Mouse (Mus musculus): ENCODE results near the gene Kcnj11. TPM values are rescaled to one million over a fixed set of nuclear protein-coding genes. Genes with fewer than 3 reads are reported as not detected.

Kcnj11 gene
- polyA plus RNA-seq, 1 experiment = not detected

GRCm38 (mm10) chr7:46110079-46110478 is 9.5 kb upstream of the Kcnj11 start:
- no peak overlapping the region for H3K4me3 ChIP-seq (replicated peaks)
- peaks cover 80% of the 10 kb centered on the region for H3K27me3 ChIP-seq (replicated peaks)
- no peak for TF ChIP-seq GATA1 (IDR thresholded peaks at IDR 0.05; ENCODE audit: borderline replicate concordance, low read length)
- no peak for TF ChIP-seq FLI1 (IDR thresholded peaks at IDR 0.05; ENCODE audit: low read length)
- H3K9me3 ChIP-seq = no peaks in the 10 kb centered on the region
- no peaks in the 10 kb centered on the region for H3K36me3 ChIP-seq (replicated peaks; ENCODE audit: low read length)
- no peaks in the 10 kb centered on the region for H3K4me1 ChIP-seq

GRCm38 (mm10) chr7:46105484-46105883 is 4.9 kb upstream of the Kcnj11 start:
- Histone ChIP-seq H3K27me3 (replicated peaks) (peaks cover 90% of the 10 kb centered on the region), H3K4me1 (peaks cover 5% of the 10 kb centered on the region), H3K4me3 (replicated peaks) (no peak overlapping the region), H3K9me3 (peaks cover 9% of the 10 kb centered on the region; the same call in 1 of the 2 replicates), H3K36me3 (replicated peaks; ENCODE audit: low read length) (no peaks in the 10 kb centered on the region)
- TF ChIP-seq FLI1 (IDR thresholded peaks at IDR 0.05; ENCODE audit: low read length) = no peak
- no peak for TF ChIP-seq GATA1 (IDR thresholded peaks at IDR 0.05; ENCODE audit: borderline replicate concordance, low read length)

GRCm38 (mm10) chr7:46104256-46104915 is 3.8 kb upstream of the Kcnj11 start:
- no peaks in the 10 kb centered on the region for H3K36me3 ChIP-seq (replicated peaks; ENCODE audit: low read length)
- H3K4me3 ChIP-seq (replicated peaks) = no peak overlapping the region
- H3K4me1 ChIP-seq = peaks cover 16% of the 10 kb centered on the region
- TF ChIP-seq FLI1 (IDR thresholded peaks at IDR 0.05; ENCODE audit: low read length) (no peak), GATA1 (IDR thresholded peaks at IDR 0.05; ENCODE audit: borderline replicate concordance, low read length) (no peak)
- peaks cover 93% of the 10 kb centered on the region for H3K27me3 ChIP-seq (replicated peaks)
- peaks cover 14% of the 10 kb centered on the region for H3K9me3 ChIP-seq

GRCm38 (mm10) chr7:46103771-46104170 is 3.2 kb upstream of the Kcnj11 start:
- Histone ChIP-seq H3K4me1 (peaks cover 20% of the 10 kb centered on the region), H3K4me3 (replicated peaks) (no peak overlapping the region), H3K27me3 (replicated peaks) (peaks cover 93% of the 10 kb centered on the region), H3K36me3 (replicated peaks; ENCODE audit: low read length) (no peaks in the 10 kb centered on the region), H3K9me3 (peaks cover 20% of the 10 kb centered on the region)
- TF ChIP-seq FLI1 (IDR thresholded peaks at IDR 0.05; ENCODE audit: low read length) = no peak
- no peak for TF ChIP-seq GATA1 (IDR thresholded peaks at IDR 0.05; ENCODE audit: borderline replicate concordance, low read length)

GRCm38 (mm10) chr7:46103075-46103591 is 2.6 kb upstream of the Kcnj11 start:
- H3K4me3 ChIP-seq (replicated peaks) = no peak overlapping the region
- H3K9me3 ChIP-seq = peaks cover 23% of the 10 kb centered on the region
- no peak for TF ChIP-seq GATA1 (IDR thresholded peaks at IDR 0.05; ENCODE audit: borderline replicate concordance, low read length)
- TF ChIP-seq FLI1 (IDR thresholded peaks at IDR 0.05; ENCODE audit: low read length) = no peak
- no peaks in the 10 kb centered on the region for H3K36me3 ChIP-seq (replicated peaks; ENCODE audit: low read length)
- H3K27me3 ChIP-seq (replicated peaks) = peaks cover 94% of the 10 kb centered on the region
- H3K4me1 ChIP-seq = peaks cover 20% of the 10 kb centered on the region

- Histone ChIP-seq H3K4me3 (replicated peaks) (peak overlapping the region; percentile 29), H3K27me3 (replicated peaks) (peaks cover 92% of the 10 kb centered on the region), H3K9me3 (peaks cover 23% of the 10 kb centered on the region), H3K36me3 (replicated peaks; ENCODE audit: low read length) (no peaks in the 10 kb centered on the region), H3K4me1 (peaks cover 25% of the 10 kb centered on the region)
- TF ChIP-seq FLI1 (IDR thresholded peaks at IDR 0.05; ENCODE audit: low read length) (no peak), GATA1 (IDR thresholded peaks at IDR 0.05; ENCODE audit: borderline replicate concordance, low read length) (no peak)
Measured at GRCm38 (mm10) chr7:46099682-46100081, 882 bp downstream of the Kcnj11 start.

- Histone ChIP-seq H3K9me3 (peaks cover 23% of the 10 kb centered on the region), H3K4me1 (peaks cover 25% of the 10 kb centered on the region), H3K36me3 (replicated peaks; ENCODE audit: low read length) (no peaks in the 10 kb centered on the region), H3K27me3 (replicated peaks) (peaks cover 90% of the 10 kb centered on the region), H3K4me3 (replicated peaks) (no peak overlapping the region)
- no peak for TF ChIP-seq GATA1 (IDR thresholded peaks at IDR 0.05; ENCODE audit: borderline replicate concordance, low read length)
- no peak for TF ChIP-seq FLI1 (IDR thresholded peaks at IDR 0.05; ENCODE audit: low read length)
Measured at GRCm38 (mm10) chr7:46098919-46099286, 1.7 kb downstream of the Kcnj11 start.

GRCm38 (mm10) chr7:46098221-46098918 is 2.2 kb downstream of the Kcnj11 start:
- Histone ChIP-seq H3K9me3 (peaks cover 23% of the 10 kb centered on the region), H3K27me3 (replicated peaks) (peaks cover 91% of the 10 kb centered on the region), H3K36me3 (replicated peaks; ENCODE audit: low read length) (no peaks in the 10 kb centered on the region), H3K4me1 (peaks cover 25% of the 10 kb centered on the region), H3K4me3 (replicated peaks) (no peak overlapping the region)
- TF ChIP-seq FLI1 (IDR thresholded peaks at IDR 0.05; ENCODE audit: low read length) (no peak), GATA1 (IDR thresholded peaks at IDR 0.05; ENCODE audit: borderline replicate concordance, low read length) (no peak)

- no peaks in the 10 kb centered on the region for H3K36me3 ChIP-seq (replicated peaks; ENCODE audit: low read length)
- H3K9me3 ChIP-seq = peaks cover 17% of the 10 kb centered on the region
- H3K4me3 ChIP-seq (replicated peaks) = no peak overlapping the region
- H3K4me1 ChIP-seq = peaks cover 25% of the 10 kb centered on the region
- TF ChIP-seq GATA1 (IDR thresholded peaks at IDR 0.05; ENCODE audit: borderline replicate concordance, low read length) = no peak
- TF ChIP-seq FLI1 (IDR thresholded peaks at IDR 0.05; ENCODE audit: low read length) = no peak
- peaks cover 90% of the 10 kb centered on the region for H3K27me3 ChIP-seq (replicated peaks)
Measured at GRCm38 (mm10) chr7:46097319-46097783, 3.2 kb downstream of the Kcnj11 start.

- H3K4me3 ChIP-seq (replicated peaks) = no peak overlapping the region
- no peak for TF ChIP-seq GATA1 (IDR thresholded peaks at IDR 0.05; ENCODE audit: borderline replicate concordance, low read length)
- TF ChIP-seq FLI1 (IDR thresholded peaks at IDR 0.05; ENCODE audit: low read length) = no peak
- H3K9me3 ChIP-seq = peaks cover 15% of the 10 kb centered on the region
- peaks cover 25% of the 10 kb centered on the region for H3K4me1 ChIP-seq
- peaks cover 87% of the 10 kb centered on the region for H3K27me3 ChIP-seq (replicated peaks)
- H3K36me3 ChIP-seq (replicated peaks; ENCODE audit: low read length) = no peaks in the 10 kb centered on the region
Measured at GRCm38 (mm10) chr7:46096136-46096535, 4.4 kb downstream of the Kcnj11 start.
